Mouse (Mus musculus) ZHBTc4 (cell line): ENCODE measurements at regions not wholly inside any gene's neighbourhood (a gene's known extent, or its start where the extent isn't known, plus 50 kb on each side); places are given as distances from the start of the nearest gene placed in this dataset.

Source experiments
- DNase-seq: peaks from one replicate; pipeline ENCODE4 v3.0.0-alpha.2; 2011; ENCODE audit warnings: low read depth, low spot score

- DNase-seq = no peak
Observed at GRCm38 (mm10) chr10:98558560-98558959, 355.6 kb upstream of the Atp2b1 start.

DNA sequence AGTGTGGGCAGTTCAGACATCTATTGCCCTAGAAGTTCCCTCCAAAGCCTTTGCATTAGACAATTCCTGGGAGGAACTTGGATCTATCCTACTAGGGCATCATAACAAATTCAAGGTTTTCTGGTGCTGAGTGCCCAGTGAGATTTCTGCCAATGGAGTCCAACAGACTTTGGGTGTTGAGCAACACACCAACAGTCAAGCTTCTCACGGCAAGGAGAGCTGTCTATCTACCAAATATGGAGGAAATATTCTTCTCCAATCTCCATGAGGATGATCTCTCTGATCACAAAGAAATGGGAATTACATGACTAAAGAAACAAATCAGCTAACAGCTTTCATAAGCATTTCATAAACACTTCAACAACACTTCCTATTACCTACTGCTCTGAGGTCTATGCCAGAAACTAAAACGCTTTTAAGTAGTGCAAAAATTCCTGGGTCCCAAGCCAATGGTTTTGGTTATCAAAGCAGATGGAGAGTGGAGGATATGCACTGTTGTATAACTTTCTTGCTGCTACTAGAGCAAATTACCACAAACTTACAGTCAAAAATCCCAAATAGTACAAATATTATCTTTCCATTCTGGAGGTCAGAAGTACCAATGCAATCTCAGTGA lies 351.8 kb upstream of the Atp2b1 start:
- DNase-seq = no peak

DNA sequence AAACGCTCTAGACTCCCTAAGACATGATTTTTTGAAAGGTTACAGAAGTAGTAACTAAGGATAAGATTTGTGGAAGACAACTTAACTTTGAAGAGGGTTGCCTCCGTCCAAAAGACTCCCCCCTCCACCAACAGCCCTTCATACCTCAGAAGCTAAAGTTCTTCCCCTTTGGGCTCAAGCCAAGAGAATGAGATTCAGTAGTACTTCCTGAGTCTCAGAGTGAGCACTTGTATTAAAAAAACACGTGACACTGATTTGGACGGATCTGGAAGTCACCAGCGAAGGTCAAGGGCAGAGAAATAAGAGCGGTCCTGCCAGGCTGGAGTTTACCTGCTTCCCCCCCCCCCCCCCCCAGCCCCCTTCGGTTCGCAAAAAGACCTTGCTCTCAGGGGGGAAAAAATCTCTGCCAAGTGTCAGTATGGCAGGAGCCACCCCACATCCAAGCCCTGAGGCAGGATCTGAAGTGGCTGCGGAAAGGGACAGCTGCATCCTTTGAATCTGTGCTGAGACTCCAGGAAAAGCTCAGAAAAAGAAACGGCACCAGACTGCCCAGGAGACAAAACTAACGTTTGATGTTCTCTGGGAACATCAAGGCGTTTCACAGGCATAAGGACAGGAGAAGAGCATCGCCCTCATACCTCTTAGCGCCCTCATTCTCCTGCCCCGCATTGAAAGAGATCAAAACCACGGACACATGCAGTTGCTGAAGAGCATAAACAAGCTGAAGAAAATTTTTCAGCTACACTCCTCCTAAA lies 341.2 kb upstream of the Atp2b1 start:
- DNase-seq = no peak

DNA sequence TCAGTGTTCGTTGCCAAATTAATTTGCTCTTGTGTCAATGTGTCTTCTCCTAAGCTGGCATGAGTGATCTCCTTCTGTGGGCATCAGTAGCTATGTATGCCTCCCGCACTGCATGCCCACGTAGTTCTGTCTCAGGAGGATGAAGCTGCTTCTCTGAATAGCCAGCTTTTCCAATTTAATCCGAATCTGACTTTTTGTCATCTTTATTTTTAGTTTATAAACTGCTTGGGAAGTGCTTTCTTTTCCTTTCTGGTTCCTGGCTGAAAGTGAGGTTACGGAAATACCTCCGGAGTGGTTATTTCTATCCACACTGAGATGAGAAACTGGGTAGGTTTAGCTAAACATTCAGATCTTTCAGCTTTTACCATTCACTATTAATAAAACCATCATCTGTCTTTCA lies 337.2 kb upstream of the Atp2b1 start:
- DNase-seq = no peak

- no peak for DNase-seq
Observed at GRCm38 (mm10) chr10:98584776-98585175, 329.4 kb upstream of the Atp2b1 start.

DNA sequence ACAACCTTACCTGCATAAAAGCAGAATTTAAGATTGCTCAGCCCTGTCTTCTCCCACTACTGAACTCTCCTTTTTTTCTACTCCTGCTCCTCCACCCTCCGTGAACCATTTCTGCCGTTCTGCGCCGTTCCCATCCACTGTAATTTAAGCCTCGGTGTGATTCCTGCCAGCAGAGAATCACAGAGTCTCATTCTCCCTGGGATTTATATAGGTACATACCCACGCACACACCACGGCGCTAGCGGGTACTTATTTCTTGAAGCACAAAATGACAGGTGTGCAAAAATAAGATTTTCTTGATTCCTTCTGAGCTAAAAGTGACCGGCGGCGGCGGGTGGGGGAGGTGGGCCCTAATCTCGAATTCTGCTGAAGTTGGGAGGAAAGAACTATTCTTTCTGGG lies 324.5 kb upstream of the Atp2b1 start:
- DNase-seq = peak; percentile 17

GRCm38 (mm10) chr10:98592154-98592553 lies 322.1 kb upstream of the Atp2b1 start:
- DNase-seq = no peak

GRCm38 (mm10) chr10:98593910-98594309 lies 320.3 kb upstream of the Atp2b1 start:
- no peak for DNase-seq

GRCm38 (mm10) chr10:98608221-98608941 lies 305.8 kb upstream of the Atp2b1 start:
- no peak for DNase-seq

DNA sequence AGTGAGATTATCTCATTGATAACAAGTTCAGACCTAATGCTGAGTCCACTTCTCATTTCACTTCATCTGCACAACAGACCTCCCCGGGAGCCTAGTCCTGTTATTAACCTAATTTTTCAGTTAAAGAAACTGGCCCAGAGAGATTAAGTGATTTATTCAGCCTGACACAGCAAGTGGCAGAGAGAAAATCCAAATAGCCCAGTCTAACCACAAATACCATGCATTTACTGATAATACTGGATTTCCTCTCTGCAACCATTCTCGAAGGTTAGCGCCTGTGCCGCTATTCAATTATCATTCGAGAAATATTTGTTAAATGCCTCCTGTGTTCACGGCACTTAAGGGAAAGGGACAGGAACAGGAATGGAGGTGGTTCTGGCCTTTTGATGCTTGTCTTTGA lies 303.5 kb upstream of the Atp2b1 start:
- DNase-seq = no peak

GRCm38 (mm10) chr10:98611707-98612360 lies 302.4 kb upstream of the Atp2b1 start:
- DNase-seq = no peak

GRCm38 (mm10) chr10:98618736-98619525 lies 295.3 kb upstream of the Atp2b1 start:
- DNase-seq = no peak

- no peak for DNase-seq
Observed at GRCm38 (mm10) chr10:98624103-98624502, 290.1 kb upstream of the Atp2b1 start.

GRCm38 (mm10) chr10:98624681-98625321 lies 289.4 kb upstream of the Atp2b1 start:
- no peak for DNase-seq

DNA sequence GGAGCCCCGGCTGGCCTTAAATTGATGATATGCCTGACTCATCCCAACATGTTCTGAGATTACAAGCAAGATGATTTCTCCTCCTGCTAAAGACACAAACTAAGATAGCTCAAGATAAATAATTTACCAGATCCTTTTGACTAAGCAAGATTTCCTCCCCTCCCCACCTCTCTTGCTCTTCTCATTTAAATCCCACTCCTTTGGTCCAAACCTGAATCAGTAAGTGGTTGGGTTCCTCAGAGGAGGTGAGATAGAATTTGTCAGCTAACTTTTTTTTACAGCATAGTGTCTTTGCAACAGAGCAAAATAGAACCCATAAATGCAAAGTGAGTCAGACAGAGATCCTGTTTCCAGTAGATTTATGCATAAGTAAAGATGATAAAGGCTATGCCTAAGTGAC lies 286.0 kb upstream of the Atp2b1 start:
- DNase-seq = no peak

DNA sequence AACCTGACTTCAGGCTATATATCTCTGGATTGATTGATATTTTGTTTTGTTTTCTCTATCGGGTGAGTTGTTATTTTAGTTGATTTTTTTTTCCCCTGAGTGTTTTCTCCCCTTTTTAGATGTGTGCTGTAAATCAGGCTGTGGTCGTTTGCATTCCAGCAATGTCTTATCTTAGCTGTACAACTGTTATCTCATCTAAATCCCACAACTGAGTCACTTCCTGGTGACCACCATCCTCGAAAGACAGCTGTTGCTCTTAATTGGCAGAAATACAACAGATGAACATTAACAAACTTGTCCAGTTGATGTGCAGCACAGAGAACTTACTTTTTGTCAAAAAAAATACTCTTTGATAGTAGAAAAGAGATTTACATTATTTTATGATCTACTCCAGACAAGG lies 285.0 kb upstream of the Atp2b1 start:
- no peak for DNase-seq

GRCm38 (mm10) chr10:98637759-98638611 lies 276.2 kb upstream of the Atp2b1 start:
- no peak for DNase-seq

DNA sequence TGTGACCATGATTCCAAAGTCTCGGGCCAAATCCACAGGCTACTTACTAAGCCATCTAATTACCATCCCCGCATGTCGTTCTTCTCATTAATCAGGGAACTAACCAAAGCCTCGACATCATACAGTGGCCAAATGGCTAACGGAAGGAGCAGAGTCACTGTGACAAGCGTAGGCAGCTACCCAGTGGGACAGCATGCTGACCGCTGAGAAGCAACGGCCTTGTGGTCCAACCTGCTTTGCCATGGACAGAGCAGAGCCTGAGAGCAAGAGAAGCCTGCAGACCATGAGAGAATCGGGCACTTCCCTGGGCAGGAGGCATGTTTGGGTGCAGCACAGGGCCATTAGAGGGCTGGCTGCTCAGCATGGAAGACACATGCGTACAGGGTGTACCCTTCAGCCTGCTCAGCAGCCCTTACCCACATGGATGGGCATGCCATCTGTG lies 268.5 kb upstream of the Atp2b1 start:
- no peak for DNase-seq

DNA sequence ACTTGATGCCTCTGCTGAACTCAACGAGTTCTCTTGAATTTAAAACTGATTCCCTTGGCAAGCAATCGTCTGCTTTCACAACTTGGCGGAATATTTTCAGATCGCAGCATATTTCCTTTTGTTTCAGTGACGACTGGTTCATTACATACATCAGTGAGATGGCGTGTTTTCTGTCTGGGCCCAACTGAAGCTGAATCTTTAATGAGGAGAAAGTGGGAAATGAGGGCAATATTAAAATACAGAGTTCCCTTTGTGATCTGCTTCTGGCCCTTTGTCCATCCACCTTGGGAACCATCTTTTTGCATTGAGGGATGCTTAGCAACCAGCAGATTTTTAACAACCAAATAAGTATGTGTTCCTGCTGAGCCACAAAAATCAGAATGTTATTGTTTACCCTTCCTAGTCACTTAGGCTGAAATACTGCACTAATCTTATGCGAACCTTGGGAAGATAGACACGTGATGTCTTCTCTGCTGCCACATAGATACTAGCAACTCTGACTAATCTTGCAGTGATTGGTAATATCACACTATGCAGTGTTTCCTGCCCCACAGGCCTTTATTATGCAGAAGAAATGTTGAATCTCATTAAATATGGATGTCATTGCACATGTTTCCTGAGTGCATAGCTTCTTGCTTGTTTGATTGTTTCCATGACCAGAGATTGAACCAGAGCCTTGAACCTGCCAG lies 267.8 kb upstream of the Atp2b1 start:
- no peak for DNase-seq
